Mouse (Mus musculus) megakaryocyte progenitor cell, adult 5-6 weeks (primary cell): ENCODE data around the gene Fig4. TPM values are rescaled to one million over a fixed set of nuclear protein-coding genes. Genes with fewer than 3 reads are reported as not detected.

ENCODE experiments used
- ATAC-seq: replicated peaks from 2 replicates; pipeline ENCODE4 v1.8.0; 2016; ENCODE audit warnings: mild to moderate bottlenecking, moderate TSS enrichment, inconsistent platforms; ENCODE audit not compliant: poor library complexity
- total RNA-seq, 2 experiments: library from RNA; stranded (forward) in 1 of 2; stranded (reverse) in 1 of 2; fragments of 157-497, 149-512 nt in 1 of 2; fragments of 200-1000 nt in 1 of 2; gene quantifications; 2 replicates each; pipeline versions ENCODE4 v1.2.3 to v1.2.4; 2015 to 2017

Fig4 gene
- total RNA-seq, 2 experiments from 2014 or later, result 27.1 to 27.9 TPM

- peak; percentile 88 for ATAC-seq
Observed at GRCm38 (mm10) chr10:41221204-41221603, 81.9 kb downstream of the Fig4 start.

GRCm38 (mm10) chr10:41218897-41219296 is 84.2 kb downstream of the Fig4 start:
- no peak for ATAC-seq

- no peak for ATAC-seq
Observed at GRCm38 (mm10) chr10:41214083-41214482, 89.0 kb downstream of the Fig4 start.

- ATAC-seq, result no peak
Observed at GRCm38 (mm10) chr10:41209538-41209937, 93.5 kb downstream of the Fig4 start.

- ATAC-seq, result peak; percentile 78
Observed at GRCm38 (mm10) chr10:41208860-41209377, 94.1 kb downstream of the Fig4 start.

- no peak for ATAC-seq
Observed at GRCm38 (mm10) chr10:41205647-41206046, 97.4 kb downstream of the Fig4 start.

- peak; percentile 88 for ATAC-seq
Observed at GRCm38 (mm10) chr10:41204637-41205315, 98.3 kb downstream of the Fig4 start.

GRCm38 (mm10) chr10:41204191-41204590 is 98.9 kb downstream of the Fig4 start:
- no peak for ATAC-seq

- no peak for ATAC-seq
Observed at GRCm38 (mm10) chr10:41198719-41199118, 104.3 kb downstream of the Fig4 start.

- no peak for ATAC-seq
Observed at GRCm38 (mm10) chr10:41197788-41198187, 105.3 kb downstream of the Fig4 start.

- peak; percentile 97 for ATAC-seq
Observed at GRCm38 (mm10) chr10:41196295-41196694, 106.8 kb downstream of the Fig4 start.

- peak; percentile 80 for ATAC-seq
Observed at GRCm38 (mm10) chr10:41189392-41189791, 113.7 kb downstream of the Fig4 start.

- no peak for ATAC-seq
Observed at GRCm38 (mm10) chr10:41183975-41184374, 119.1 kb downstream of the Fig4 start.

- ATAC-seq, result no peak
Observed at GRCm38 (mm10) chr10:41182644-41183043, 120.4 kb downstream of the Fig4 start.

GRCm38 (mm10) chr10:41166141-41166540 is 136.9 kb downstream of the Fig4 start:
- ATAC-seq, result no peak

GRCm38 (mm10) chr10:41163108-41163507 is 140.0 kb downstream of the Fig4 start:
- ATAC-seq, result no peak

- ATAC-seq, result no peak
Observed at GRCm38 (mm10) chr10:41157296-41157695, 145.8 kb downstream of the Fig4 start.

- ATAC-seq, result no peak
Observed at GRCm38 (mm10) chr10:41156693-41157092, 146.4 kb downstream of the Fig4 start.

- ATAC-seq, result no peak
Observed at GRCm38 (mm10) chr10:41153229-41153750, 149.8 kb downstream of the Fig4 start.

GRCm38 (mm10) chr10:41151901-41152300 is 151.2 kb downstream of the Fig4 start:
- ATAC-seq, result no peak

- ATAC-seq, result no peak
Observed at GRCm38 (mm10) chr10:41151441-41151840, 151.6 kb downstream of the Fig4 start.

- no peak for ATAC-seq
Observed at GRCm38 (mm10) chr10:41151021-41151420, 152.0 kb downstream of the Fig4 start.

GRCm38 (mm10) chr10:41150496-41150895 is 152.6 kb downstream of the Fig4 start:
- no peak for ATAC-seq
